Mouse (Mus musculus): ENCODE measurements around the gene Banp. TPM values are rescaled to one million over a fixed set of nuclear protein-coding genes. Genes with fewer than 3 reads are reported as not detected.

The Banp gene
- polyA plus RNA-seq, 1 experiment from 2014 or later = 47.2 TPM

GRCm38 (mm10) chr8:122038076-122038475, 88.5 kb downstream of the Banp start:
- H3K9ac ChIP-seq (ENCODE audit: low read length) = no peak overlapping the region
- H3K27me3 ChIP-seq (replicated peaks; ENCODE audit: control insufficient read depth, insufficient read depth, low read length) = no peaks in the 10 kb centered on the region
- no peaks in the 10 kb centered on the region for H3K36me3 ChIP-seq (ENCODE audit: control insufficient read depth, insufficient read depth, low read length)
- DNase-seq (ENCODE audit: low spot score) (no peak), ATAC-seq (no peak)
- no peak overlapping the region for H3K4me2 ChIP-seq (ENCODE audit: low read length)
- 96% methylated on average over 6 of the region's 6 CpGs for WGBS
- H3K4me3 ChIP-seq (ENCODE audit: low read depth, low read length) = no peak overlapping the region
- H3K4me1 ChIP-seq (ENCODE audit: control insufficient read depth, insufficient read depth, low read length) = no peaks in the 10 kb centered on the region
- no peak overlapping the region for H3K27ac ChIP-seq (ENCODE audit: low read depth, low read length)
- H3K9me3 ChIP-seq (replicated peaks; ENCODE audit: control insufficient read depth, low read length) = no peaks in the 10 kb centered on the region

- DNase-seq (ENCODE audit: low spot score) (no peak), ATAC-seq (no peak)
- Histone ChIP-seq H3K36me3 (ENCODE audit: control insufficient read depth, insufficient read depth, low read length) (no peaks in the 10 kb centered on the region), H3K9me3 (replicated peaks; ENCODE audit: control insufficient read depth, low read length) (no peaks in the 10 kb centered on the region), H3K9ac (ENCODE audit: low read length) (no peak overlapping the region), H3K4me1 (ENCODE audit: control insufficient read depth, insufficient read depth, low read length) (no peaks in the 10 kb centered on the region), H3K4me3 (ENCODE audit: low read depth, low read length) (no peak overlapping the region), H3K27ac (ENCODE audit: low read depth, low read length) (no peak overlapping the region), H3K4me2 (ENCODE audit: low read length) (no peak overlapping the region), H3K27me3 (replicated peaks; ENCODE audit: control insufficient read depth, insufficient read depth, low read length) (no peaks in the 10 kb centered on the region)
- 84% methylated on average over 4 of the region's 4 CpGs for WGBS
These were observed 89.9 kb downstream of the Banp start for GRCm38 (mm10) chr8:122039452-122039851.

- H3K9me3 ChIP-seq (replicated peaks; ENCODE audit: control insufficient read depth, low read length) = no peaks in the 10 kb centered on the region
- DNase-seq (ENCODE audit: low spot score) (peak; percentile 29), ATAC-seq (no peak)
- H3K27ac ChIP-seq (ENCODE audit: low read depth, low read length) = no peak overlapping the region
- 48% methylated on average over 15 of the region's 15 CpGs for WGBS
- H3K27me3 ChIP-seq (replicated peaks; ENCODE audit: control insufficient read depth, insufficient read depth, low read length) = no peaks in the 10 kb centered on the region
- H3K36me3 ChIP-seq (ENCODE audit: control insufficient read depth, insufficient read depth, low read length) = no peaks in the 10 kb centered on the region
- no peak overlapping the region for H3K9ac ChIP-seq (ENCODE audit: low read length)
- H3K4me2 ChIP-seq (ENCODE audit: low read length) = no peak overlapping the region
- no peaks in the 10 kb centered on the region for H3K4me1 ChIP-seq (ENCODE audit: control insufficient read depth, insufficient read depth, low read length)
- H3K4me3 ChIP-seq (ENCODE audit: low read depth, low read length) = no peak overlapping the region
These were observed 97.8 kb downstream of the Banp start for GRCm38 (mm10) chr8:122047206-122047870.

- Histone ChIP-seq H3K9me3 (replicated peaks; ENCODE audit: control insufficient read depth, low read length) (no peaks in the 10 kb centered on the region), H3K4me3 (ENCODE audit: low read depth, low read length) (no peak overlapping the region), H3K9ac (ENCODE audit: low read length) (no peak overlapping the region), H3K36me3 (ENCODE audit: control insufficient read depth, insufficient read depth, low read length) (no peaks in the 10 kb centered on the region), H3K4me1 (ENCODE audit: control insufficient read depth, insufficient read depth, low read length) (no peaks in the 10 kb centered on the region), H3K27me3 (replicated peaks; ENCODE audit: control insufficient read depth, insufficient read depth, low read length) (no peaks in the 10 kb centered on the region), H3K4me2 (ENCODE audit: low read length) (no peak overlapping the region), H3K27ac (ENCODE audit: low read depth, low read length) (no peak overlapping the region)
- 86% methylated on average over 4 of the region's 4 CpGs for WGBS
- no peak for DNase-seq (ENCODE audit: low spot score)
- no peak for ATAC-seq
These were observed 99.7 kb downstream of the Banp start for GRCm38 (mm10) chr8:122049266-122049665.

- Histone ChIP-seq H3K36me3 (ENCODE audit: control insufficient read depth, insufficient read depth, low read length) (no peaks in the 10 kb centered on the region), H3K4me1 (ENCODE audit: control insufficient read depth, insufficient read depth, low read length) (no peaks in the 10 kb centered on the region), H3K9me3 (replicated peaks; ENCODE audit: control insufficient read depth, low read length) (no peaks in the 10 kb centered on the region), H3K9ac (ENCODE audit: low read length) (no peak overlapping the region), H3K4me2 (ENCODE audit: low read length) (no peak overlapping the region), H3K27me3 (replicated peaks; ENCODE audit: control insufficient read depth, insufficient read depth, low read length) (no peaks in the 10 kb centered on the region), H3K27ac (ENCODE audit: low read depth, low read length) (no peak overlapping the region), H3K4me3 (ENCODE audit: low read depth, low read length) (no peak overlapping the region)
- DNase-seq (ENCODE audit: low spot score) (peak; percentile 23), ATAC-seq (no peak)
- WGBS = 68% methylated on average over 2 of the region's 2 CpGs
These were observed 100.4 kb downstream of the Banp start for GRCm38 (mm10) chr8:122049923-122050322.

GRCm38 (mm10) chr8:122050620-122051019, 101.1 kb downstream of the Banp start:
- H3K36me3 ChIP-seq (ENCODE audit: control insufficient read depth, insufficient read depth, low read length) = no peaks in the 10 kb centered on the region
- DNase-seq (ENCODE audit: low spot score) = no peak
- H3K9me3 ChIP-seq (replicated peaks; ENCODE audit: control insufficient read depth, low read length) = no peaks in the 10 kb centered on the region
- no peaks in the 10 kb centered on the region for H3K4me1 ChIP-seq (ENCODE audit: control insufficient read depth, insufficient read depth, low read length)
- no peak overlapping the region for H3K4me3 ChIP-seq (ENCODE audit: low read depth, low read length)
- no peak overlapping the region for H3K4me2 ChIP-seq (ENCODE audit: low read length)
- no peak for ATAC-seq
- no peak overlapping the region for H3K9ac ChIP-seq (ENCODE audit: low read length)
- H3K27ac ChIP-seq (ENCODE audit: low read depth, low read length) = no peak overlapping the region
- H3K27me3 ChIP-seq (replicated peaks; ENCODE audit: control insufficient read depth, insufficient read depth, low read length) = no peaks in the 10 kb centered on the region
- WGBS = 91% methylated on average over 9 of the region's 9 CpGs

- DNase-seq (ENCODE audit: low spot score) (no peak), ATAC-seq (no peak)
- WGBS = 68% methylated on average over 10 of the region's 10 CpGs
- Histone ChIP-seq H3K4me2 (ENCODE audit: low read length) (no peak overlapping the region), H3K4me1 (ENCODE audit: control insufficient read depth, insufficient read depth, low read length) (no peaks in the 10 kb centered on the region), H3K9ac (ENCODE audit: low read length) (no peak overlapping the region), H3K4me3 (ENCODE audit: low read depth, low read length) (no peak overlapping the region), H3K27me3 (replicated peaks; ENCODE audit: control insufficient read depth, insufficient read depth, low read length) (no peaks in the 10 kb centered on the region), H3K27ac (ENCODE audit: low read depth, low read length) (no peak overlapping the region), H3K36me3 (ENCODE audit: control insufficient read depth, insufficient read depth, low read length) (no peaks in the 10 kb centered on the region), H3K9me3 (replicated peaks; ENCODE audit: control insufficient read depth, low read length) (no peaks in the 10 kb centered on the region)
These were observed 105.8 kb downstream of the Banp start for GRCm38 (mm10) chr8:122055321-122055720.

- ATAC-seq = no peak
These were observed 106.6 kb downstream of the Banp start for GRCm38 (mm10) chr8:122056113-122056512.

GRCm38 (mm10) chr8:122056882-122057281, 107.3 kb downstream of the Banp start:
- 90% methylated on average over 7 of the region's 7 CpGs for WGBS
- Histone ChIP-seq H3K9ac (ENCODE audit: low read length) (no peak overlapping the region), H3K27ac (ENCODE audit: low read depth, low read length) (no peak overlapping the region), H3K9me3 (replicated peaks; ENCODE audit: control insufficient read depth, low read length) (no peaks in the 10 kb centered on the region), H3K4me3 (ENCODE audit: low read depth, low read length) (no peak overlapping the region), H3K27me3 (replicated peaks; ENCODE audit: control insufficient read depth, insufficient read depth, low read length) (no peaks in the 10 kb centered on the region), H3K4me2 (ENCODE audit: low read length) (no peak overlapping the region), H3K36me3 (ENCODE audit: control insufficient read depth, insufficient read depth, low read length) (no peaks in the 10 kb centered on the region), H3K4me1 (ENCODE audit: control insufficient read depth, insufficient read depth, low read length) (no peaks in the 10 kb centered on the region)
- DNase-seq (ENCODE audit: low spot score) (no peak), ATAC-seq (no peak)

More at GRCm38 (mm10) chr8:122056113-122056512, 106.6 kb downstream of the Banp start:
- H3K4me2 ChIP-seq (ENCODE audit: low read length) = no peak overlapping the region
- no peaks in the 10 kb centered on the region for H3K36me3 ChIP-seq (ENCODE audit: control insufficient read depth, insufficient read depth, low read length)
- 25% methylated on average over 1 of the region's 1 CpGs for WGBS
- no peak overlapping the region for H3K4me3 ChIP-seq (ENCODE audit: low read depth, low read length)
- H3K27me3 ChIP-seq (replicated peaks; ENCODE audit: control insufficient read depth, insufficient read depth, low read length) = no peaks in the 10 kb centered on the region
- DNase-seq (ENCODE audit: low spot score) = no peak
- H3K9me3 ChIP-seq (replicated peaks; ENCODE audit: control insufficient read depth, low read length) = no peaks in the 10 kb centered on the region
- no peak overlapping the region for H3K9ac ChIP-seq (ENCODE audit: low read length)
- H3K27ac ChIP-seq (ENCODE audit: low read depth, low read length) = no peak overlapping the region
- no peaks in the 10 kb centered on the region for H3K4me1 ChIP-seq (ENCODE audit: control insufficient read depth, insufficient read depth, low read length)

All from forebrain, embryonic 14.5 days (tissue).